Mouse (Mus musculus) R1 (cell line): ENCODE data around the gene Gabarap.
A peak's percentile ranks its signal among the peaks of the same experiment; 100 is the strongest.

Experiments used
- DNase-seq: peaks from one replicate; pipeline ENCODE4 v3.0.0-alpha.2; 2018; ENCODE audit warnings: low read depth, low spot score

The Gabarap gene

DNA sequence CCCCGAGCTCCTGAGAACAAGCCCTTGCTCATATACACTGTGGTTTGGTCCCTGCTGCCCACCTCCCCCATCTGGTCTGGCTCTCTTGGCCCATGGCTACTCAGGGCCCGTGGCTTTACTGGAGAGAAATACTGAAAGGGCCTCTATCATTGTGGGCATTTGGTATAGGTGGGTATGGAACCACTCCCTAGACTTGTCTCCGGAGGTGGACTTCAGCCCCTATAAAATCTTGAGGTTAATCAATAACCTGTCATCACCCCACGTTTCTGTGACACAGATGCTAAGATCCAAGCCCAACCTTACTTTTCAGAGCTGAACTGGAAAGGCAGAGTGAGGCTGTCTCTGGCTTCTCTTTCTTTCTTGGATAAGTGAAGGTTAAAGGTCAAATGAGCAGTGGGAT, 22.1 kb upstream of the Gabarap start:
- no peak for DNase-seq

DNA sequence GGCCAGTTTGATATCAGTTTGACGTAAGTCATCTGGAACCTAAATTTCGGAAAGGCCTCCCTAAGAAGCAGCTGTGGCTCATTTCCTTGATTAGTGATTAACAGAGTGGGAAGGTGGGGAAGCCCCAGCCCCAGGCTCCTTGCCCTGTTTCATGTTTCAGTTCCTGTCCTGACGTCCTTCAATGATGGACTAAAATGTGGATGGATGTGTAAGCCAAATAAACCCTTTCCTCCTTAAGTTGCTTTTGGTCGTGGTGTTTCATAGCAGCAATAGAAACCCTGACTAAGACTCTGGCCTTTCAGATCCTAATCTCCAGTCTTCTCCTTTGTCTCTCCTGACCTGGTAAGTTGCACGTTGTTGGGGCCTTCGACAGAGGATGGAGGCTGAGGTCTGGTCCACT, 20.7 kb upstream of the Gabarap start:
- DNase-seq: no peak

DNA sequence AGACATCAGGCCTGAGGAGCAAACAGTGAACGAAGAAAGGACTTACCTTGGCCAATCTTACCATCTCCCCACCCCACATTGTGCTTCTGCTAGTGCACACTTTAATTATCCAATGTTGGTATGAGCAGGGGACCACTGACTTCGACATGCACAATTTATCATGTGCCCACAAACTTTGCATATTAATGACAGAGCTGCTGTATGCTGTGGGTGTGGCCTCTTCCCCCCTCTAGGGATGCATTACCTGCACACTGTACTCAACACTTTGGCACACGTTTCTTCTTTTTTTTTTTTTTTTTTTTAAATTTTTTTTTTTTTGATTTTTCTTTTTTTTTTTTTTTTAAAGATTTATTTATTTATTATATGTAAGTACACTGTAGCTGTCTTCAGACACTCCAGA, 20.2 kb upstream of the Gabarap start:
- no peak for DNase-seq

DNA sequence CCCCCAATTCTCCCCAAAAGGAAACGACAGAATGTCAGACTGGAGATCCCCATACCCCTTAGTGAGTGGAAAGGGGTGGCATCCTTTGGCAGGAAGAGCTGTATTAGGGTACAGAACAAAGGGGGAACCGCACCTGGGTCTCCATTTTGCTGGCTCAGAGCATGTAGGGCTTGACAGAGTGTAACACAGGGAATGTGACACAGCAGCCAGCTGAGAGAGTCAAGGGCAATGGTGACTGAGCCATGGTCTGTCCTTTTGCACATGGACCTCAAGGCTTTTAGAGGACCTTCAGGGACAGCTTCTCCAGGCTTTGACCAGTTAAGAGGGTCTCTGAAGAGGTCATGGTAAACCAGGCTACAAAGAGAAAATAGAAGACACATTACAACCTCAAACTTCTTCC, 16.0 kb upstream of the Gabarap start:
- DNase-seq: no peak

DNA sequence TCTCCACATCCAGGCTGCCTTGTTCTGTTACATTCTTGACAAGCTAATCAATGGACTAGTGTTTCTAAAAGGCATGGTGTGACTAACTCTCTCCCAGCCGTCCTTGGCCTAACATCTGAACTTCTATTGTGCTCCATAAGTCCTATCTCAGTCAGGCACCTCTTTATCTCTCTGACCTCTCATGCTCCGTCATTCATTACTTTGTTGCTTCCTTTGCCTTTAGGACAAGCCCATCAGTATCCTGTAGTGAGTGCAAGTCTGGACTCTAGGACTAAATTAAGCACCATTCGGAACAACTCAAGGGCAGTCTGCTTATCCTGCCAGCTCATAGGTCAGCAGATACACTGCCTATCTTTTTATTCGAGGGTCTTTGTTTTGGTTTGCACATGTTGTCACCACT, 14.7 kb upstream of the Gabarap start:
- no peak for DNase-seq

DNA sequence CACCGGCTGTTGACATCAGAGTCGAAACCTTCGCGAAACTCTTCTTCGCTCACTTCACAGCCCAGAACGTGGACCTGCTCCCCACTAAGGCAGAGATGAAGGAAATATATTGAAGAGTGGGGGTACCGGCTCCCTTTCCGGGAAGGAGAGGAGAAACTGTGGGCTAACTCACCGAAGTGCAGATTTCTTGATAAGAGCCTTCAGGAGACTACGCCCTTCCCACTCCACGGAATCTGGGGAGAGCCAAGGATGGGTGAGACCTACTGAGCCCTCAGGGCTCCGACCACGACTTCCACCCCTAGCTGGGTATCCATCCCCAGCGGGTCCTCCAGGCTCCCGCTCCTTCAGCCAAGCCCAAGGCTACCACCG, 11.1 kb upstream of the Gabarap start:
- DNase-seq: no peak

DNA sequence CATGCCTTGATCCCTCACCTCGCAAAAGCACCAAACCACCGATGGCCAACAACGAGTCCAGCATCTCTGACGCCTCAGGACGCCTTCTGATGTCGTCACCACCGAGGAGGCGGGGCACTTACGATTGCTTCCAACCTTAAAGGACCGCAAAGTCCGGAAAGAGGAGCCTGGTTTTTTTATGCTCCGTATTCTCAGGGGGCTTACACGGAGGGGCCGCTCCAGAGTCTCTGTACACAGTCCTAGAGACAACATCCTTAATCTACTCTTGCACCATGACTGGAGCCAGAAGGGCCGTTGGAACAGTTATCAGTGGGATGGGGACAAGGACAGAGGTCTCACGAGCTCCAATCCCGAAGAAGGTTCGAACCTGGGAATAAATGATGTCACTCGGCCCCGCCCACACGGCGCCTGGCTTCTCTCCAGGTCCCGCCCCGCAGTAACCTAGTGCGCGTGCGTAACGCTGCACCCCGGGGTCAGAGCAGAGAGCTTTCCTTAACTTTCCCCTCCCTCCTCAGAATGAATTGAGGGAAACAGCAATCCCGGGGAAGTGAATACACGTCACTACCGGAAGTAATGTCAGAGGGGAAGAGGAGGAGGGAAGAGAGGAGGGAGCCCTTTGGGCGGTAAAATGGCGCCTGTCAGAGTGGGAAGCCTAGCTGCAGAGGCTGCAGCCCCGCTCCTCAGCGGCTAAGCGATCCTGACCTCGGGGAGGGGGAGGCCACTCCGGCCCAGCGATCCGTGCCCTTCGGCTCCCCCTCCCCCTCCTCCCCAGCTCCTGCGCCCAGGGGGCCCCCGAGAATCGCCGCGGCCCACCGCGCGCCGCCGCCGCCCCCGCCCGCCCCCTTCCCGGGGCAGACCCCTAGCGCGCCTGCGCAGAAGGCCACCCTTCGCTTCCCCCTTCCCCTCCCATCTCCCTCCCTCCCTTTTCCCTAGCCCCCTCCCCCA, 10.5 kb upstream of the Gabarap start:
- peak; percentile 100 for DNase-seq

DNA sequence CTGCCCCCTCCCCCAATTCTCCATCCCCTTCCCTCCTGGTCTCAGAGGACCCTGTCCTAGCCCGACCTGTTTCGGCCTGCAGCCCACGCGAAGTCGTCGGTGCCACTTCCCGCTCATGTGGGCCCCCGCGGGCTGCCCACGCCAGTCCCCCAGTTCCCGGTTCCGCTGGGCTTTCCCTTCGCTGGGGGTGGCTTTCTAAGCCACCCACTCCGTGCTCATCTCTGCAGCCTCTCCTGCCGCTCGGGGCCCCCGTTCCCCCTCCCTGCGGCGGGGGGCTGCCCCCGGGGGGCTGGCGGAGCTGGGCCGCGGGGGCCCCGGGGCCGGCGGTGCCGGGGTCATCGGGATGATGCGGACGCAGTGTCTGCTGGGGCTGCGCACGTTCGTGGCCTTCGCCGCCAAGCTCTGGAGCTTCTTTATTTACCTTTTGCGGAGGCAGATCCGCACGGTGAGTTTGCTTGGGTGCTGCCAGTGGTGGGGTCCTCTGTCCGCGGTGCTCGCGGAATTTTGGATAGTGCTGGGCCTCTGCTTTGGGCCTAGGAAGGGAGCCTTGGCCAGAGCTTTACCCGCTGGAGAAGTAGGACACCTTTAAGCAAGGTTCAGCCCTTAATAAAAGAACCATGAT, 9.7 kb upstream of the Gabarap start, which contains the start of gene Ctdnep1:
Gene Ctdnep1 (plus strand): TSS at position 16 of the 622 bp plus-strand sequence.
- no peak for DNase-seq

DNA sequence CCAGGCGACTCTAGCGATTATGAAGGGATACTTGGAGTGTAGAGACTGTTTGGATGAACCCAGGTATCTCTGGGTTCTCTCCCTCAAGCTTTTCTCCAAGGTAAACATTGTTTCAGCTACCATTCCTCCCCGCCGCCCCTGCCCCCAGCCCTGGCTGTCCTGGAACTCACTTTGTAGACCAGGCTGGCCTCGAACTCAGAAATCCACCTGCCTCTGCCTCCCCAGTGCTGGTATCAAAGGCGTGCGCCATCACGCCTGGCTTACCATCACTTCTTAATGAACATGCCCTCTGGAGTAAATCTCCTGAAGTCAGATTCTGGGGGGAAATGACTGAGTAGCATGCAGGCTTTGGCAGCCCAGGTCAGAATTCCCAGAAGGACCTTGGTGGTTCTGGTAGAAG, 8.7 kb upstream of the Gabarap start, which contains the start of gene Elp5:
Gene Elp5 (minus strand): TSS at position 293 of the 400 bp plus-strand sequence.
- no peak for DNase-seq

DNA sequence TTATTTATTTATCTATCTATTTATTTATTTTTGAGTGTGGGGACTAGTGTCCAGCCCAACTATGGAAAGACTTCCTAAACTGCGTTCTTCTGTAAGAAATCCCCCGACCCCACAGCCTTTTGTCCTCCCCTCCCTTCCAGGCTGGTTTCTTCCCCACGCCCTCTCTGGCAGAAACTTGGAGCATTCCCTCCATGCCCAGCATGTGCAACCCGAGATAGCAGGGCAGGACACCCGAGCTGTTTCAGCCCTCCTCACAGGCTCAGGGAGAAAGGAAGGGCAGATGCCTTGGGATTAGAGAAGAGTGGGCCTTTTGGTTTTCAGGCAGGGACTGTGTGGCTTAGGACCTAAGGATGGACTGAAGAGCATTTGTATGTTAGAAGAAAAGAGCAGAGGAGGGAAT, 8.1 kb upstream of the Gabarap start:
- no peak for DNase-seq

DNA sequence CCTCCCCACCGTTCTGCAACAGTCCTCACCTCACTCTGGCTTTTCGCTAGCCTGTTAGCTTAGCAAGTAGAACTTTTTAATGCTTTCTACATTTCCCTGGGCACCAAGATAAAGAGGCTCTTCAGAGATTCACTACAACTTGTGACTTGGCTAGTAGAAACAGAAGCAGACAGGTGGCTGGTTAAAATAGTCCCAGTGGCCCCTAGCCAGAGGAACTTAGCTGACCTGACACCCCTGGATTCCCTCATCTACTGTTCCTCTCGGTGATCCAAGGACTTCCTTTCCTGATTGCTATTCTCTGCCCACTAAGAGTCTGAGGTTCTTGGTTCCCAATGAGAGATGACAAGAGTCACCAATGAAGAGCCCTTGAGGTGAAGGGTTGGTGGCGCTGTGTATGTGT, 7.6 kb upstream of the Gabarap start:
- no peak for DNase-seq

DNA sequence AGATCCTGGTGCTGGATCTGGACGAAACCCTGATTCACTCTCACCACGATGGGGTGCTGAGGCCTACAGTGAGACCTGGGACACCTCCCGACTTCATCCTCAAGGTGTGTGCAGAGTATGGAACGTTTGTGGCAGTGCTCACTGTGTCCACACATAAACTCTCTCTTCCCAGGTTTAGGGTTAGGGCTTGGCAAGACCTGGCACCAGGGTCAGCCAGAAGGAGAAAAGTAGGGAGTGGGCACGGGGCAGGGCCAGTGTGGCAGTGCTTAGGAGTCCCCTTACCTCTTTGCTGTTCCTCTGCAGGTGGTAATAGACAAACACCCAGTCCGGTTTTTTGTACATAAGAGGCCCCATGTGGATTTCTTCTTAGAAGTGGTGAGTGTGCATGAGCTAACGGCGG, 6.5 kb upstream of the Gabarap start:
- no peak for DNase-seq

DNA sequence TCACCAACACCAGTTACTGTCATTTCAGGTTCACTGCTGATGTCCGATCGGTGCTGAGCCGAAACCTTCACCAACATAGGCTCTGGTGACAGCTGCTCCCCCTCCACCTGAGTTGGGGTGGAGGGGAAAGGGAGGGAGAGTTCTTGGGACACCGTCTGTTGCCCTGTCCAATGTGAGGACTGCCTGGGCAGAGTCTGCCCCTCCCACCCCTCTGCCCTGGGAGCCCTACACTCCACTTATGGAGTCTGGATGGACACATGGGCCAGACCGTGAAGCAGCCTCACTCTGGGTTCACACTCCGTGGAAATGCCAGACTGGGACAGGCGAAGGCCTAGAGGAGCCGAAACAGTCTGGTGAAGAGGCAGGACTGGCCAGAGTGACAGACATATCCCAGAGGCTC, 994 bp upstream of the Gabarap start:
- no peak for DNase-seq

DNA sequence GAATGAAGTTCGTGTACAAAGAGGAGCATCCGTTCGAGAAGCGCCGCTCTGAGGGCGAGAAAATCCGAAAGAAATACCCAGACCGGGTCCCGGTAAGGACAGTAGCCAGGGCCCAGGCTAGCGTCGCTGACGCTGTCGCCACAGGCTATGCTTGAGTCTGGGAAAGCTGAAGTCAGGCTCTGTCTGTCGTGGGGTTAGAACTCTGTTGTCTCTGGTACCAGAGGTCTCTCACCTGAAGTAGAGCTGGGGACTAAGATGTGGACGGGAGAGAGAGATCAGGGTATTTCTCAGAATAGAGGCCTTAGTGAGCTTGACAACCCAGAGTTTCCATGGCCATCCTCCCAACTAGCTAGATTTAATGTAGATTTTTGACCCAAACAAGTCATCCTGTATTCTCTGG, 768 bp downstream of the Gabarap start:
- DNase-seq: no peak

DNA sequence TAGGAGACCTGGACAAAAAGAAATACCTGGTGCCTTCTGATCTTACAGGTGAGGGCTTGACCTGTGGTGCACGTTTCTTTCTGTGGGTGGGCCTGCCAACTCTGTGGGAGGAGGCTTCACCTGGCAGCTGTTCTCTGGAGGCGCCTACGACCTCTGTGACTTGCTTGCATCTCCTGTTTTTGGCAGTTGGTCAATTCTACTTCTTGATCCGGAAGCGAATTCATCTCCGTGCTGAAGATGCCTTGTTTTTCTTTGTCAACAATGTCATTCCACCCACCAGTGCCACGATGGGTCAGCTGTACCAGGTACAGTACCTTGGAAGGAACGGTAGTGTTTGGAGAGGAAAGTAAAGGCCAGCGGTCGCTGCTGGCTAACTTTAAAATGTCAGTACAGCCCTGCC, 1.5 kb downstream of the Gabarap start:
- DNase-seq: no peak

DNA sequence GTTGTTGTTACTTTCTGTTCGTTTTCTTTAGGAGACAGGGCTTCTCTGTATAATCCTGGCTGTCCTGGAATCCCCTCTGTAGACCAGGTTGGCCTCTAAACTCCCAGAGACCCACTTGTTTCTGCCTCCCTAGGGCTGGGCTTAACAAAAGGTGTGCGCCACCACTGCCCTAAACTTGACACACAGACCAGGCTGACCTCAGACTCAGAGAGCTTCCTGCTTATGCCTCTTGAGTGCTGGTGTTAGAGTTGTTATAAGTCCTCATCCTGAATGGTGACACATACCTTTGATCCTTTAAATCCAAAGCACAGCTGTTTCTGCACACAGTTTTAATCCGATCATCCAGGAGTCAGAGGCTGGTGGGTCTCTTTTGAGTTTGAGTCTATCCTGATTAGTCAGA, 2.0 kb downstream of the Gabarap start:
- DNase-seq: no peak

DNA sequence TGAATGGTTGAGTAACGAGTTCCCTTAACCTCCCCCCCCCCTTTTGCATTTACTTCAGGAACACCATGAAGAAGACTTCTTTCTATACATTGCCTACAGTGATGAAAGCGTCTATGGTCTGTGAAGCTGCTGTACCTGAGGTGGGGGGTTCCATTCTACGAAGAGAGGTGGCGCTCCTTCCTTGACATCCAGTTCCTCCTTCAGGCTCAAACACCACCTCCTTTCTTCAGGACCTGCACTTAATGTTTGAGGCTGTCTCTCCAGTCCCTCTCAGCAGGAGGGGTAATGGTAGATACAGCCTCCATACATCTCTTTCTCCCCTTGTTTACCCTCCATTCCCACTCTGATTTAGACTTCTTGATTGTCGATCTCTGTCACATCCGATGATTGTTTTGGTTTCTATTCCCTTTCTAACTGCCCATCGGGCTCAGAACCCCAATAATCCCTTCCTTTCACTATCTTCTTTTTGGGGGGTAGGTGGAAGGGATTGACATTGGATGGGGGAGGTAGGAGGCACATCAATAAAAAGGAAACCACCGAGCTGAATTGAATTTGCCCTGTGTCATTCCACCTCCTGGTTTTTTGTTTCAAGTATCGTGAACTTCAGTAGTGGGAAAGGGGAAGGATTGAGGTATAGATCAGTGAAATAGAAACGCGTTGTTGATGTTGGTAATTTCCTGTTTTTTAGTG, 3.6 kb downstream of the Gabarap start:
- no peak for DNase-seq

DNA sequence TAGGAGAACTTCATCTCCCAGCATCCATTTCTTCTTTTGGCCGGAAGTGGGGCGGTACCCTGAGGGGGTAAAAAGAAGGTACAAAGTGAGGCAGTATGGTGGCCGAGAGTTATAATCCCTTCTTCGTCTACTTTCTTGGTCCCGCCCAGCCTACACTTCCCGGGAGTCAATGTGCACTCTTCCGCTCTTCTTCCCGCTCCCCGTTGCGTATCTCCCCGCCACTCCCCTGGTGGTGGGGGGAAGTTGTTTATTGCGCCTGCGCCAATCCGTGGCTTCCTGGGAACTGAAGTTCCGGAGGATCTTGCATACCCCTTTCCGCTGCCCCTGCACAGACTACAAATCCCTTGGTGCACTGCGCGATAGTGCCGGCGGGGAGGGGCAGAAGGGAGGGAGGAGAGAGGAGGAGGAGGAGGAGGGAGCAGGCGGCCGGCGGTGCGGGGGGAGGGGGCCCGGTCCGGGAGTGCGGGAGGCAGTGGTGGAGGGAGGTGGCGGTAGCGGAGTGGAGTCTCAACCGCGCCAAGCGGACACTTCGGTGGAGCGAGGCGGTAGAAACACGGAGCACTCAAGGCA, 4.5 kb downstream of the Gabarap start, which contains the start of gene Phf23:
Gene Phf23 (plus strand): TSS at position 387 of the 570 bp plus-strand sequence.
- DNase-seq: peak; percentile 100

DNA sequence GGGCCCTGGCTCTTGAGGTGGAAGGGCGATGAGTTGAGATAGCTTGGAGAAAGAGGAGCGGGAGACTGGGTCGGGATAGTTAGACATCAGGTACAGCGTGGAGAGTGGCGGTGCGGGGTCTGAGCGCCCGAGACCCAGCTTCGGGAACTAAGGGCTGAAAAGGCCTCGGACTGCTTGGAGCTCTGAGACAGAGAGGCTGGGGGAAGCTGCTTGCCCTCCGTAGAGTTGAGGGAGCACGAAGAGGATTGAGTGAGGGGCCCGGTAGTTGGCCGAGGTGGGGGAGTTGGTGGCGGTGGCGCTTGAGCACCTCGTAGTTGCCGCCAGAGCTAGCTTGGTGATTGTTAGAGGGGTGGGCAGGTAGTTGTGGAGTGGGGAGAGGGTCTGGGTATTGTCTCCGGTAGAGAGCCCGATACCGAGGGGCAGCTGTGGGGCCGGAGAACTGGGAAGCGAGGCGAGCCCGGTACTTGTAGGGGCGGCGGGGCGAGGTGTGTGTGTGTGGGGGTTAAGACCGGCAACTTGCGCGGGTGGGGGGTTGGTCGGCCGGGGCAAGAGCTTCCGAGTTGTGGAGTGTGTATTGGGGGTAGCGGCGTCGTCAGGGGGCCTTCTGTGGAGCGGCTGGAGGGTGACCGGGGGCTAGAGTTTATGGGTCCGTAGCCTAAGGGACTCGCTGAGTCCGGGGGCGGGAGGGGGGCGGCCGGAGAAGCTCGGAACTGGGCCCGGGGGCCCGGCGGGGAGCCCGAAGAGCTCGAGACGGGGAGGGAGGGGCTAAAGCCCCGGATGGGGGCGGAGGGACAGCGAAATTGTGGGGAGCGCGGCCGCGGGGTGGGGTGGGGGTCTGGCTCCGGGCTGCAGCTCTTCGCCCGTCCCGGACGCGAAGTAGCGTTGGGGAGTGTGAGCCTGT, 5.5 kb downstream of the Gabarap start:
- peak; percentile 42 for DNase-seq

DNA sequence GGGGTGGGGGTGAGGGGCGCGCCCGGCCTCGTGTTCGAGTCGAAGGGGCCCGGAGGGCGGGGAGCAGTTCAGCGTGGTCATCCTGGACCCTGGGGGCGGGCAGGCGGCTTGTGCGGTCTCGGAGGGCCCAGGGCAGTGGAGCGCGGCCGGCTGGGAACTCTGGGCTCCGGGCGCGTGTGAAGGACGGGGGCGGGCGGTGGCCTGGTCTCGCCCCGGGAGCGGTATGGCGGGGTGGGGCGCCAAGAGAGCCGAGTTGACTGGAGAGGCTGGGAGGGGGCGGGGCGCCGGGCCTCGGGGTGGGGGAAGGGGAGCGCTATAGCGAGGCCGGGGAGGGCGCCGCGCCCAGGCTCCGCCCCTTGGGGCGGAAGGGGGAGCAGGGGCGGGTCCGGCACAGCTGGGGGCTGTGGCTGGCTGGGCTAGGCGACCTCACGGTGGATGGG, 6.1 kb downstream of the Gabarap start:
- peak; percentile 89 for DNase-seq
